Mouse (Mus musculus): ENCODE measurements at regions not wholly inside any gene's neighbourhood (a gene's known extent, or its start where the extent isn't known, plus 50 kb on each side); places are given as distances from the start of the nearest gene placed in this dataset.

DNA sequence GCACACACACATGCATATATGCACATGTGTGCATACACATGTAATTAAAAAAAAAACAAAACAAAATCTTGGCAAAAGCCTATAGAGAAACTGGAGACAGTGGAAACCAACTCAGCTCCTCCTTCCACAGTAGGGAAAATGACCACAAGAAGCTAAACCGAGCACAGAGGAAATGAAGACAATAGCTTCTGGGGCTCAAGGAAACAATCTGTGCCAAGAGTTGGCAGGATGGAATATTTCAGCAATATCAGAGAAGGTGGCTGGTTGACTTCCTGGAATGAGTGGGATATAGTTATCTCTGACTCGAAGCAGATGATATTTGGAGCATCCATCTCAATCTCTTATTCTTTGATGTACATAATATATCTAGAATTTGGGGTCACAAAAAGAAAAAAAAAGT, 163.6 kb downstream of the Cemip2 start:
- TF ChIP-seq CTCF (IDR thresholded peaks at IDR 0.05; ENCODE audit: low read depth), result no peak
- no peak for TF ChIP-seq EP300 (IDR thresholded peaks at IDR 0.05; ENCODE audit: low read depth)

Measured in liver, postnatal 0 days (tissue).